Mouse (Mus musculus): ENCODE results near the gene Uncx. TPM values are rescaled to one million over a fixed set of nuclear protein-coding genes. Genes with fewer than 3 reads are reported as not detected.
A peak's percentile ranks its signal among the peaks of the same experiment; 100 is the strongest.

Gene Uncx
- total and polyA plus RNA-seq, 2 experiments from 2014 or later: not detected

GRCm38 (mm10) chr5:139546336-139546770 lies 3.1 kb downstream of the Uncx start:
- Histone ChIP-seq H3K36me3 (replicated peaks; ENCODE audit: control insufficient read depth, insufficient read depth, low read length) (no peaks in the 10 kb centered on the region), H3K27me3 (ENCODE audit: control insufficient read depth, insufficient read depth, low read length) (peaks cover 98% of the 10 kb centered on the region), H3K4me2 (ENCODE audit: low read depth, low read length) (no peak overlapping the region), H3K9me3 (replicated peaks; ENCODE audit: control insufficient read depth, low read length) (no peaks in the 10 kb centered on the region), H3K27ac (ENCODE audit: low read depth) (no peak overlapping the region), H3K9ac (replicated peaks; ENCODE audit: low read depth, low read length) (no peak overlapping the region), H3K4me1 (ENCODE audit: control insufficient read depth, insufficient read depth) (no peaks in the 10 kb centered on the region), H3K4me3 (ENCODE audit: low read depth, low read length) (no peak overlapping the region)
- TF ChIP-seq EP300 (IDR thresholded peaks at IDR 0.05; ENCODE audit: low read depth) (no peak), CTCF (IDR thresholded peaks at IDR 0.05; ENCODE audit: low read depth) (no peak)
- WGBS: 2% methylated on average over 26 of the region's 26 CpGs
- DNase-seq (ENCODE audit: low spot score) (no peak), ATAC-seq (ENCODE audit: insufficient read depth, low read depth) (no peak)

- no peaks in the 10 kb centered on the region for H3K9me3 ChIP-seq (replicated peaks; ENCODE audit: control insufficient read depth, low read length)
- no peak for DNase-seq (ENCODE audit: low spot score)
- H3K27me3 ChIP-seq (ENCODE audit: control insufficient read depth, insufficient read depth, low read length): peaks cover 98% of the 10 kb centered on the region
- no peak overlapping the region for H3K27ac ChIP-seq (ENCODE audit: low read depth)
- TF ChIP-seq EP300 (IDR thresholded peaks at IDR 0.05; ENCODE audit: low read depth): no peak
- no peak for TF ChIP-seq CTCF (IDR thresholded peaks at IDR 0.05; ENCODE audit: low read depth)
- no peak overlapping the region for H3K4me2 ChIP-seq (ENCODE audit: low read depth, low read length)
- H3K4me3 ChIP-seq (ENCODE audit: low read depth, low read length): 0 out of 2 replicates have a peak overlapping the region, but pooled peaks have one; percentile 5
- under 1% methylated on average over 58 of the region's 68 CpGs for WGBS
- no peak for ATAC-seq (ENCODE audit: insufficient read depth, low read depth)
- no peaks in the 10 kb centered on the region for H3K36me3 ChIP-seq (replicated peaks; ENCODE audit: control insufficient read depth, insufficient read depth, low read length)
- H3K4me1 ChIP-seq (ENCODE audit: control insufficient read depth, insufficient read depth): no peaks in the 10 kb centered on the region
- no peak overlapping the region for H3K9ac ChIP-seq (replicated peaks; ENCODE audit: low read depth, low read length)
Measured at GRCm38 (mm10) chr5:139546771-139547420, 3.6 kb downstream of the Uncx start.

- WGBS: under 1% methylated on average over 43 of the region's 49 CpGs
- Histone ChIP-seq H3K4me1 (ENCODE audit: control insufficient read depth, insufficient read depth) (no peaks in the 10 kb centered on the region), H3K36me3 (replicated peaks; ENCODE audit: control insufficient read depth, insufficient read depth, low read length) (no peaks in the 10 kb centered on the region), H3K9ac (replicated peaks; ENCODE audit: low read depth, low read length) (no peak overlapping the region), H3K4me3 (ENCODE audit: low read depth, low read length) (0 out of 2 replicates have a peak overlapping the region, but pooled peaks have one; percentile 5), H3K27ac (ENCODE audit: low read depth) (no peak overlapping the region), H3K9me3 (replicated peaks; ENCODE audit: control insufficient read depth, low read length) (no peaks in the 10 kb centered on the region), H3K4me2 (ENCODE audit: low read depth, low read length) (no peak overlapping the region), H3K27me3 (ENCODE audit: control insufficient read depth, insufficient read depth, low read length) (peaks cover 98% of the 10 kb centered on the region)
- TF ChIP-seq CTCF (IDR thresholded peaks at IDR 0.05; ENCODE audit: low read depth) (no peak), EP300 (IDR thresholded peaks at IDR 0.05; ENCODE audit: low read depth) (no peak)
- DNase-seq (ENCODE audit: low spot score) (no peak), ATAC-seq (ENCODE audit: insufficient read depth, low read depth) (no peak)
Measured at GRCm38 (mm10) chr5:139547421-139547931, 4.2 kb downstream of the Uncx start.

- no peaks in the 10 kb centered on the region for H3K9me3 ChIP-seq (replicated peaks; ENCODE audit: control insufficient read depth, low read length)
- no peaks in the 10 kb centered on the region for H3K36me3 ChIP-seq (replicated peaks; ENCODE audit: control insufficient read depth, insufficient read depth, low read length)
- no peak overlapping the region for H3K27ac ChIP-seq (ENCODE audit: low read depth)
- no peak for ATAC-seq (ENCODE audit: insufficient read depth, low read depth)
- H3K9ac ChIP-seq (replicated peaks; ENCODE audit: low read depth, low read length): no peak overlapping the region
- DNase-seq (ENCODE audit: low spot score): no peak
- WGBS: 8% methylated on average over 26 of the region's 29 CpGs
- H3K4me2 ChIP-seq (ENCODE audit: low read depth, low read length): no peak overlapping the region
- H3K27me3 ChIP-seq (ENCODE audit: control insufficient read depth, insufficient read depth, low read length): peaks cover 100% of the 10 kb centered on the region
- no peaks in the 10 kb centered on the region; the same call in 1 of the 2 replicates for H3K4me1 ChIP-seq (ENCODE audit: control insufficient read depth, insufficient read depth)
- H3K4me3 ChIP-seq (ENCODE audit: low read depth, low read length): no peak overlapping the region
- no peak for TF ChIP-seq EP300 (IDR thresholded peaks at IDR 0.05; ENCODE audit: low read depth)
- no peak for TF ChIP-seq CTCF (IDR thresholded peaks at IDR 0.05; ENCODE audit: low read depth)
Measured at GRCm38 (mm10) chr5:139553446-139554273, 10.4 kb downstream of the Uncx start.

- 6% methylated on average over 28 of the region's 28 CpGs for WGBS
- no peak for DNase-seq (ENCODE audit: low spot score)
Measured at GRCm38 (mm10) chr5:139554478-139555335, 11.4 kb downstream of the Uncx start.

More at GRCm38 (mm10) chr5:139554478-139555335, 11.4 kb downstream of the Uncx start:
- no peak overlapping the region for H3K4me2 ChIP-seq (ENCODE audit: low read depth, low read length)
- TF ChIP-seq CTCF (IDR thresholded peaks at IDR 0.05; ENCODE audit: low read depth) (no peak), EP300 (IDR thresholded peaks at IDR 0.05; ENCODE audit: low read depth) (no peak)
- H3K9me3 ChIP-seq (replicated peaks; ENCODE audit: control insufficient read depth, low read length): no peaks in the 10 kb centered on the region
- no peak overlapping the region for H3K4me3 ChIP-seq (ENCODE audit: low read depth, low read length)
- no peaks in the 10 kb centered on the region for H3K36me3 ChIP-seq (replicated peaks; ENCODE audit: control insufficient read depth, insufficient read depth, low read length)
- no peak overlapping the region for H3K9ac ChIP-seq (replicated peaks; ENCODE audit: low read depth, low read length)
- H3K27ac ChIP-seq (ENCODE audit: low read depth): no peak overlapping the region
- no peaks in the 10 kb centered on the region; the same call in 1 of the 2 replicates for H3K4me1 ChIP-seq (ENCODE audit: control insufficient read depth, insufficient read depth)
- ATAC-seq (ENCODE audit: insufficient read depth, low read depth): no peak
- H3K27me3 ChIP-seq (ENCODE audit: control insufficient read depth, insufficient read depth, low read length): peaks cover 100% of the 10 kb centered on the region
